In the genomic region with DNA sequence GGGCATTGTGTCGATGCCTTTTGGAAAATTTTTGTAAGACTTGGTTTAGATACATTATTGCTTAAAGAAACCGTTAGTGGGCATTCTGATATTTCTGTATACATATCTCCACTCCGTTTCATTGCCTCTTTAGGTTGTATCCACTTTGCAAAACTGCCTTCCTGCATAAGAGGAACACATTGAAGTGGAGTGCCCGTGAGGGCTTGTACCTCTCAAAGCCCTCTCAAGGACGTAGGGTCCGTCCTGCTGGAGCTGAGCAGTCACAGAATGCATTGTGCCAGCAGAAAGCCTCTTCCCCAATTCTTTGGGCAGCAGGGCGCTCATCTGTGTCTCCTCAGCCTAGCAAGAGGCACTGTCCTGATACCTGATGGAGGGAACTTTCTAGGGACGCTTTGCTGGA, we compare ENCODE assay signal across 18 mouse cellular contexts.
"Had no signal": no experiment of that assay in that cellular context is flagged by ENCODE, and none has a peak within 500 bp of the region (broad histone marks: within the 10 kb centered on the region; RNA-seq: fewer than 3 reads in every experiment).

No protein-coding gene starts in this region.

- H3K9ac ChIP-seq: limb, embryonic 12.5 days; limb, embryonic 15.5 days; liver, embryonic 14.5 days; liver, postnatal 0 days; lung, embryonic 14.5 days; midbrain, embryonic 13.5 days; stomach, embryonic 15.5 days had no signal

- DNase-seq: kidney, adult 18-20 months; kidney, adult 9 months; kidney, postnatal 14 days; left cerebral cortex, postnatal 4 days; liver, postnatal 0 days; lung, postnatal 14 days; right cerebral cortex, postnatal 14 days; thymus, postnatal 25 days had no signal

- H3K9me3 ChIP-seq: limb, embryonic 12.5 days; limb, embryonic 15.5 days; megakaryocyte, embryonic 14.5 days; midbrain, embryonic 13.5 days; stomach, embryonic 15.5 days had no signal

- H3K27me3 ChIP-seq: limb, embryonic 12.5 days; limb, embryonic 15.5 days; megakaryocyte, embryonic 14.5 days; midbrain, embryonic 13.5 days; stomach, embryonic 15.5 days had no signal

- ATAC-seq: intestine, embryonic 16.5 days; liver, postnatal 0 days; midbrain, embryonic 13.5 days; midbrain, embryonic 16.5 days had no signal

- H3K27ac ChIP-seq: limb, embryonic 12.5 days; limb, embryonic 15.5 days; liver, embryonic 14.5 days; midbrain, embryonic 13.5 days; stomach, embryonic 15.5 days had no signal

- H3K4me1 ChIP-seq: limb, embryonic 15.5 days; stomach, embryonic 15.5 days had no signal

- H3K4me2 ChIP-seq: limb, embryonic 12.5 days; limb, embryonic 15.5 days; liver, embryonic 11.5 days; lung, embryonic 14.5 days; midbrain, embryonic 13.5 days; stomach, embryonic 15.5 days had no signal

- H3K4me3 ChIP-seq: limb, embryonic 12.5 days; limb, embryonic 15.5 days; megakaryocyte, embryonic 14.5 days; midbrain, embryonic 13.5 days; stomach, embryonic 15.5 days had no signal
